Mouse (Mus musculus) heart, embryonic 15.5 days (tissue): ENCODE results near the gene Aldh9a1. TPM values are rescaled to one million over a fixed set of nuclear protein-coding genes. Genes with fewer than 3 reads are reported as not detected.
A peak's percentile ranks its signal among the peaks of the same experiment; 100 is the strongest.

Source experiments
- ATAC-seq: fragments of 200-750 bp; cut with Nextera tagmentation; replicated peaks from 2 replicates; pipeline ENCODE4 v1.8.0; 2017; ENCODE audit warnings: low read depth, moderate TSS enrichment; ENCODE audit not compliant: insufficient number of reproducible peaks, insufficient read depth, low FRiP score
- H3K27ac ChIP-seq: fragments of 300-500 bp; sonication (generic); 2 replicates; pipeline ENCODE4 v1.5.1; 2015; ENCODE audit warnings: mild to moderate bottlenecking, inconsistent platforms
- H3K27me3 ChIP-seq: fragments of 300-500 bp; sonication (generic); 2 replicates; pipeline ENCODE4 v1.6.1; 2015; ENCODE audit warnings: inconsistent platforms
- H3K36me3 ChIP-seq: fragments of 300-500 bp; sonication (generic); 2 replicates; pipeline ENCODE4 v1.6.1; 2015; ENCODE audit warnings: mild to moderate bottlenecking, inconsistent platforms
- H3K4me1 ChIP-seq: fragments of 300-500 bp; sonication (generic); replicated peaks from 2 replicates; pipeline ENCODE4 v1.6.1; 2015; ENCODE audit warnings: inconsistent platforms
- H3K4me2 ChIP-seq: fragments of 300-500 bp; sonication (generic); 2 replicates; pipeline ENCODE4 v1.6.1; 2015; ENCODE audit warnings: inconsistent platforms, mild to moderate bottlenecking, moderate library complexity
- H3K4me3 ChIP-seq: fragments of 300-500 bp; sonication (generic); 2 replicates; pipeline ENCODE4 v1.5.1; 2015; ENCODE audit warnings: mild to moderate bottlenecking, inconsistent platforms
- H3K9ac ChIP-seq: fragments of 300-500 bp; sonication (generic); 2 replicates; pipeline ENCODE4 v1.6.1; 2015; ENCODE audit warnings: mild to moderate bottlenecking, inconsistent platforms
- H3K9me3 ChIP-seq: fragments of 300-500 bp; sonication (generic); replicated peaks from 2 replicates; pipeline ENCODE4 v1.6.1; 2016; ENCODE audit warnings: inconsistent platforms
- WGBS: fragments of 180-500 bp; shearing (Covaris S2); methylation state at CpG from one replicate; pipeline ENCODE4 v1.1.7; 2015; ENCODE audit warnings: mixed read lengths; 5-methylcytosine and 5-hydroxymethylcytosine counted together
- polyA plus RNA-seq: library from polyadenylated mRNA; unstranded; fragments of >200 nt; fragmentation: Nextera tagmentation; extraction: Ambion mirVana; gene quantifications from 2 replicates; pipeline ENCODE4 v1.2.1, GENCODE M21; 2015

The Aldh9a1 gene
- polyA plus RNA-seq, 1 experiment from 2014 or later, result 25.3 TPM

DNA sequence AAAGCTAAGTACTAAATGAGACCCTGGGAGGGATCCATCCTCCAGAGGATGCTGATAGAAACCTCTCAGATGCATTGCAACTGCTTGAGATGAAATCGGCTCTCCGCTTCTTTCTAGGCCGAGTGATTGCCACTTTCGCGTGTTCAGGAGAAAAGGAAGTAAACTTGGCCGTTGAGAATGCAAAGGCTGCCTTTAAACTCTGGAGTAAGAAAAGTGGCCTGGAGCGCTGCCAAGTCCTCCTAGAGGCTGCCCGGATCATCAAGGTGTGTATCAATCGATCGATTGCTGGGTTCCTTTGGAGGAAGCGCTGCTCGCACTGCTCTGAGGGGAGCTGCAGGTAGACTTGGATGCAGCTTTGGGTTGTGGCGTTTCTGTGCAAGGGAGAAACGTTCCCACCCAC, 2.6 kb downstream of the Aldh9a1 start:
- 87% methylated on average over 14 of the region's 14 CpGs for whole genome bisulfite sequencing
- no peak for ATAC-seq

DNA sequence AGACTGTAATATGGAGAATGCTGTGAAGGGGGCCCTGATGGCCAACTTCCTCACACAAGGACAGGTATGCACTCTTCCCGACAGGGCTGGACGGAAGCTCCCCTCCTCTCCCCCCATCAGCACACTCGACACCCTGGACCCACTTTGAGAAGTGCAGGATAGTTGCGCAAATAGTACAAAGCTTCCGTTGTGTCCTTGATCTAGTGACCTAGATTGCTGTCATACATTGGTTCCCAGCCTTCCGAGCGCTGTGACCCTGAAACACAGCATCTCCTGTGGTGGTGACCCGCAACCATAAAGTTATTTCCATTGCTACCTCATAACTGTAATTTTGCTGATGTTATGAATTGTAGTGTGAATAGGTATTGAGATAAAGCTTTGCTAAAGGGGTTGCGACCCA, 7.6 kb downstream of the Aldh9a1 start:
- Histone ChIP-seq H3K4me1 (no peaks in the 10 kb centered on the region), H3K9me3 (no peaks in the 10 kb centered on the region), H3K9ac (no peak overlapping the region), H3K36me3 (peaks cover 23% of the 10 kb centered on the region; the same call in 1 of the 2 replicates), H3K27me3 (no peaks in the 10 kb centered on the region), H3K4me3 (no peak overlapping the region), H3K4me2 (no peak overlapping the region), H3K27ac (no peak overlapping the region)
- 94% methylated on average over 9 of the region's 9 CpGs for WGBS
- ATAC-seq, result no peak

More for the DNA sequence above, 2.6 kb downstream of the Aldh9a1 start:
- Histone ChIP-seq H3K4me3 (no peak overlapping the region), H3K27ac (no peak overlapping the region), H3K9ac (no peak overlapping the region), H3K4me2 (no peak overlapping the region), H3K4me1 (peaks cover 4% of the 10 kb centered on the region; the same call in 1 of the 2 replicates), H3K9me3 (no peaks in the 10 kb centered on the region), H3K27me3 (no peaks in the 10 kb centered on the region), H3K36me3 (peaks cover 6% of the 10 kb centered on the region; the same call in 1 of the 2 replicates)

DNA sequence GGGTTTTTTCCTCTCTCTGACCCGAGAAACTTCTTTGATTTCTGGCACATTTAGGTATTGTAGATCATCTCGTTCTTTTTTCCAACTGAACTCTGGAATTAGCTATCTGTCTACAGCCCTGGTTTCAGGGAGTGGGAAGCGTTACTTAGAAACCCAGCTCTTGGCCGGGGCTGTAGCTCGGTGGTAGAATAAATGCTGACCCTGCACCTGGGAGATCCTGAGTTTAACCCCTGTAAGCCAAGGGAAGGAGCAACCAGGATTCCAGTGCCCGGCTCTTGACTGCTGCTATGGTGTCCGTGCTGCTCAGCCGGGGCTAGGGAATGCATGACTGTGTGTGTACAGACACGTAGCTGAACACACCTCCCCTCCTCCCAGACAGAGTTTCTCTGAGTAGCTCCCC, 8.9 kb downstream of the Aldh9a1 start:
- Histone ChIP-seq H3K4me1 (no peaks in the 10 kb centered on the region), H3K4me3 (no peak overlapping the region), H3K4me2 (no peak overlapping the region), H3K27ac (no peak overlapping the region), H3K9ac (no peak overlapping the region), H3K27me3 (no peaks in the 10 kb centered on the region), H3K9me3 (no peaks in the 10 kb centered on the region), H3K36me3 (peaks cover 28% of the 10 kb centered on the region; the same call in 1 of the 2 replicates)
- WGBS, result 85% methylated on average over 9 of the region's 9 CpGs
- ATAC-seq, result no peak

DNA sequence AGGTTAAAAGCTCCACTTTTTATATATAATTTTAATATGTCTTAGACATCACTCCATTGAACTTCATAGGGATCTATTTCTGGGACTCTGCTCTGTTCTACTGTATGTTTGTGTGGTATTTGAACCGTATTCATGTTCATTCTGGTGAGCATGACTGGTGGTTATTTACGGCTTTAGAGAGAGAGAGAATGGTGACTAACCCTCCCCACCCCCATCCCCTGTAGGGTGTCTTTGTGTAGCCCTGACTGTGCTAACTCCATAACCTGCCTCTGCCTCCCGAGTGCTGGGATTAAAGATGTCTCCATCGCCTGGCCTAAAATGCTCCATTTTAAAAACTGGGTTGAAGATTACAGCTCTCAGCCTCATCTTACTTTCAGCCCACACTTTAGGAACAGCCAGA, 10.5 kb downstream of the Aldh9a1 start:
- Histone ChIP-seq H3K4me2 (no peak overlapping the region), H3K27ac (no peak overlapping the region), H3K9me3 (no peaks in the 10 kb centered on the region), H3K36me3 (peaks cover 23% of the 10 kb centered on the region; the same call in 1 of the 2 replicates), H3K27me3 (no peaks in the 10 kb centered on the region), H3K4me3 (no peak overlapping the region), H3K9ac (no peak overlapping the region), H3K4me1 (no peaks in the 10 kb centered on the region)
- WGBS, result 81% methylated on average over 4 of the region's 4 CpGs
- no peak for ATAC-seq

DNA sequence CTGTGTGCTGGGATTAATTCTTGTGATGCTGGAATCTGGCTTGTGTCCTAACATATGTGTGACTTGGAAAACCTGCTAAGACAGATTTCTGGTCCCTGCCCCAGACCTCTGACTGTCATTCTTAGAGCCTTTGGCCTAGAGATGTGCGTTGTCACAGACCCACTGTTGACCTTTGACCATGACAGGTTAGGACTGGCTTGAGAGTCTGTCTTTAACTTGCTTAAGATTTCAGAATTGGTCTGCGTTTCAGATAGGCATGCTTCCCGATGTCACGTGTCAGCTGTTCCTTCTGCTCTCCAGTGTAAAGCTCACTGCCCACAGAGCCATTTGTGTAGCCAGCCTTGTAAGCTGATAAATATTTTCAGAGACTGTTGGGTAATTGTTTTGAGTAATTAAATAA, 13.0 kb downstream of the Aldh9a1 start:
- Histone ChIP-seq H3K4me2 (no peak overlapping the region), H3K4me3 (no peak overlapping the region), H3K27me3 (no peaks in the 10 kb centered on the region), H3K27ac (no peak overlapping the region), H3K9me3 (no peaks in the 10 kb centered on the region), H3K9ac (no peak overlapping the region), H3K4me1 (no peaks in the 10 kb centered on the region), H3K36me3 (peaks cover 25% of the 10 kb centered on the region; the same call in 1 of the 2 replicates)
- WGBS, result 76% methylated on average over 4 of the region's 4 CpGs
- ATAC-seq, result no peak

DNA sequence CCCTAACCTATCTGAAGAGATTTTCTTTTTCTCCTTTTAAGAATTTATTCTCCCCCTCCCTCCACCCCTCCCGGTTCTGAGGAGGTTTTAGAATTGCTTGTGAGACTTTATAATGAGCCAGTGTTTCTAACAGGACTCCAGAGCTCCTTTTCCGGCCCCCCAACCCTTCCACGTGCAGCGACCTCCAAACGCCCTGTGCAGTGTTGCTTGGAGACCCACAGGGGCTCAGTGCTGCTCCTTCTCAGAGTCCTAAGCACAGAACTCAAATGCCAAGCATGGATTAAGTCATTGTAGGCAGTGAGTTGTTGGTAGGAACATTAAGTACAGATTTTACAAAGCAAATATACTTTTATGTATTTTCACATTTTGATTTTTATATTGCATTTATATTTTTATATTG, 13.5 kb downstream of the Aldh9a1 start:
- 57% methylated on average over 5 of the region's 5 CpGs for WGBS
- H3K36me3 ChIP-seq, result peaks cover 20% of the 10 kb centered on the region; the same call in 1 of the 2 replicates

DNA sequence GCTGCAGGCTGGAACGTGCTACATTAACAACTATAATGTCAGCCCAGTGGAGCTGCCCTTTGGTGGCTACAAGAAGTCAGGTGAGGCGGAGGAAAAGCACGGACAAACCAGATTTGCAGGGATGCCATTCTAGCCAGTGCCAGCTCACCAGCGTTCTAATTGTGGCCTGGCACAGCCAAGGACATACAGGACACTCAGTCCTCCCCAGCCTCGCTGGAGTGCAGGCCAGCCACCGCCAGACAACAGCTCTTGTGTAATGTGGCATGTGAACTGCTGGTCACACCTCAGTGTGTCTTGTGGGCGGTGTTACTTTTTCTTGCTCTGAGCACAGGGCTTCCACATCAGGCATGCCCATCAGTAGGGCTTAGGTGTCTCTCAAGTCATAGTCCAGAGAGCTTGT, 16.0 kb downstream of the Aldh9a1 start:
- Histone ChIP-seq H3K36me3 (peaks cover 19% of the 10 kb centered on the region; the same call in 1 of the 2 replicates), H3K9ac (no peak overlapping the region), H3K4me1 (no peaks in the 10 kb centered on the region), H3K27me3 (no peaks in the 10 kb centered on the region), H3K4me2 (no peak overlapping the region), H3K9me3 (no peaks in the 10 kb centered on the region), H3K4me3 (no peak overlapping the region), H3K27ac (0 out of 2 replicates have a peak overlapping the region, but pooled peaks have one; percentile 2)
- whole genome bisulfite sequencing, result 80% methylated on average over 7 of the region's 7 CpGs
- ATAC-seq, result 0 out of 2 replicates have a peak, but pooled peaks have one; percentile 64

More for the DNA sequence above, 13.5 kb downstream of the Aldh9a1 start:
- Histone ChIP-seq H3K27me3 (no peaks in the 10 kb centered on the region), H3K27ac (no peak overlapping the region), H3K9ac (no peak overlapping the region), H3K9me3 (no peaks in the 10 kb centered on the region), H3K4me2 (no peak overlapping the region), H3K4me3 (no peak overlapping the region), H3K4me1 (no peaks in the 10 kb centered on the region)
- ATAC-seq, result no peak

DNA sequence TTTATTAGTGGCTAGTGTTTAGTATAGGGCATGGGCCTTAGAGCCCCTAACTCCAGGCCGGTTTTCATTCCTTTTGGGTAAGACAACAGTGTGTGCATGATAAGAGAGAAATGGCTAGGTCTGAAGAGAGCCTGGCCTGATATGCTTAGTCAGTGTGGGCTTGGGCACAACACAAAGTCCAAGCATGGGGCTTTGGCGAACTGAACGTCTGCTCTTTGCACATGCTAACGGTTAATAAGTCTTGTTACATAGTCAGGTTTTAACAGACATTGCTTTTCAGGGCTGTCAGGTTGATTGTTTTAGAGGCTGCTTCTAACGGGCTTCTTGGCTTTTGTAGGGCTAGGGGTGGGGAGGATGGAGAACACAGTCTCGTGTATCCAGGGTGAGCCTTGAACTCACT, 16.8 kb downstream of the Aldh9a1 start:
- no peaks in the 10 kb centered on the region for H3K9me3 ChIP-seq
- no peaks in the 10 kb centered on the region for H3K4me1 ChIP-seq
- H3K36me3 ChIP-seq, result peaks cover 14% of the 10 kb centered on the region; the same call in 1 of the 2 replicates
- 89% methylated on average over 6 of the region's 6 CpGs for WGBS
- H3K4me3 ChIP-seq, result no peak overlapping the region
- no peak overlapping the region for H3K27ac ChIP-seq
- no peaks in the 10 kb centered on the region for H3K27me3 ChIP-seq
- no peak overlapping the region for H3K9ac ChIP-seq
- no peak for ATAC-seq
- H3K4me2 ChIP-seq, result no peak overlapping the region

DNA sequence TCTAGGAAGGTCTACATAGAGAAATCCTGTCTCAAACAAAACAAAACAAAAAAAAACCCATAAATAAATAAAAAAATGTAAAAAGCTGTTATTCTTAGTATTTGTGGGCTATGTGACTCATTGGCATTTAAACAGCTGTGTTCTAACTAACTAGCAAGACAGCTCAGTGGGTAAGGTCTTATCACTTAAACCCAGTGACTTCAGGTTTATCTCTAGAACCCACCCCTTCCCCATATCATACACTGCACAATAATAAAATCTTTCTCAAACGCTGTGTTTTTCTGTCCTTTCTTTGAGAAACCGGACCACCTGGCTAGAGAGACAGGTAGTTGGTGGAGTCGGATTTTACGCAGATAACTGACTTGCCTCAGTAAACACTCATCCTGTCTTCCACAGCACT, 18.2 kb downstream of the Aldh9a1 start:
- Histone ChIP-seq H3K4me2 (no peak overlapping the region), H3K9ac (no peak overlapping the region), H3K4me1 (no peaks in the 10 kb centered on the region), H3K27me3 (no peaks in the 10 kb centered on the region), H3K4me3 (no peak overlapping the region), H3K36me3 (peaks cover 11% of the 10 kb centered on the region; the same call in 1 of the 2 replicates), H3K9me3 (no peaks in the 10 kb centered on the region), H3K27ac (no peak overlapping the region)
- no peak for ATAC-seq
- WGBS, result 79% methylated on average over 4 of the region's 4 CpGs

DNA sequence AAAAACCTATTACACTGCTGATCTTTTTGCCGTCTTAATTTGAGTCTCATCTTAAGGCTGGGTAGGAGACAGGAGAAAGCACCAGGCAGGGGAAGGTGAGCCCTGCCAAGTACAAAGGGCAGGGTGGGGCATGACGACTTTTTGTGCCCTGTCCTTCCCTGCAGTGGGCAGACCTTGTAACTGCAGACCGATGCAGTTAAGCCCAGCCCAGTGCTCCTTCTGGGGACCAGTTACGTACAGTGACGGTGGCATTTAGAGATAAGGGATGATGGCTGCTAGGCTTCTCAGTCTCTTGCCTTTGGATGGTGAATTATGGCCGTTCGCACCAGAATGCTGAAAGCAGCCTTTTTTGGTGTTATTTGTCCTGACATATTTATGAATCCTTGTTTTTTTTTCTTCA, 18.7 kb downstream of the Aldh9a1 start:
- Histone ChIP-seq H3K4me3 (no peak overlapping the region), H3K36me3 (peaks cover 13% of the 10 kb centered on the region; the same call in 1 of the 2 replicates), H3K4me1 (no peaks in the 10 kb centered on the region), H3K9me3 (no peaks in the 10 kb centered on the region), H3K4me2 (no peak overlapping the region), H3K27me3 (no peaks in the 10 kb centered on the region), H3K27ac (no peak overlapping the region), H3K9ac (no peak overlapping the region)
- WGBS, result 75% methylated on average over 7 of the region's 7 CpGs
- no peak for ATAC-seq

DNA sequence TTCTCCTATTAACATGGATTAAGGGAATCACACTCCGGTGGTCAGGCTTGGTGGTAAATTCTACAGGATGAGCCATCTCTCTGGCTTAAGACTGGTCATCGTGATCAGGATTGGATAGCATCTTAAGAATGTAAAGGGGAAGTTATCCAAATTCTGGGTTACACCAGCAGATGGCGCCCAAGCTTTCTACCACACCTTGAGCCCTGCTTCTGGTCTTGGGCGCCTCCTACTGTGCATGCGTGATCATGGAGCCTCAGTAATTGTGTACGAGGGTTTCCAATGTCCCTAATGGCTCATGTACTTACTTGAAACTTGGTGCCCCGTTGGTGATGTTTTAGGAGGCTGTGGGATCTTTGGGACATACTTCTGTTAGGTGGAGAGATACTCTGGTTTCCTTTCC, 20.1 kb downstream of the Aldh9a1 start:
- no peaks in the 10 kb centered on the region for H3K4me1 ChIP-seq
- no peak overlapping the region for H3K4me3 ChIP-seq
- no peak for ATAC-seq
- WGBS, result 7% methylated on average over 7 of the region's 7 CpGs
- H3K36me3 ChIP-seq, result peaks cover 13% of the 10 kb centered on the region; the same call in 1 of the 2 replicates
- no peaks in the 10 kb centered on the region for H3K9me3 ChIP-seq
- no peaks in the 10 kb centered on the region for H3K27me3 ChIP-seq
- H3K9ac ChIP-seq, result no peak overlapping the region
- H3K27ac ChIP-seq, result no peak overlapping the region
- no peak overlapping the region for H3K4me2 ChIP-seq

DNA sequence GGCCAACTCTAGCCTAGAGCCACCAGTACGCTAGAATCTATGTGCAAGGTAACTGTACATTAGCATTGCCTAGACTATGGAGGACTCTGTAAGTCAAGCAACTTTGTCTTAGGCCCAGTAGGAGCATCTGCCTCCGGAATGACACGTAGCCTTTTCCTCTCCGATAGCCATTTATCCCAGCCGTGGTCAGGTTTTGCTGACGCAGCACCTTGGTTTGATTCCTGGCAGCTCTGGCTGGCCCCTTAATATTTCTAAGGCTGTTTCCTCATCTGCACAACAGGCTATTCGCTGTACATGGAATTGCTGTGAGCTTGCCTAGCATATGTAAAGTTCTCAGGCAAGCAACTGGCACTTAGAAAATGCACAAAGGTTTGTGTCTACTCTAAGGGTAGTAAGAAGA, 22.9 kb downstream of the Aldh9a1 start:
- Histone ChIP-seq H3K27me3 (no peaks in the 10 kb centered on the region), H3K27ac (no peak overlapping the region), H3K4me2 (no peak overlapping the region), H3K4me3 (no peak overlapping the region), H3K9me3 (no peaks in the 10 kb centered on the region), H3K9ac (no peak overlapping the region), H3K4me1 (no peaks in the 10 kb centered on the region), H3K36me3 (peaks cover 27% of the 10 kb centered on the region)
- ATAC-seq, result no peak
- WGBS, result 94% methylated on average over 7 of the region's 7 CpGs
